Mouse (Mus musculus) Patski (cell line): ENCODE measurements around the gene Adamtsl4. TPM values are rescaled to one million over a fixed set of nuclear protein-coding genes. Genes with fewer than 3 reads are reported as not detected.

Source experiments
- ATAC-seq: fragments of 100-300 bp; one replicate; pipeline ENCODE4 v1.8.0; 2021
- CTCF ChIA-PET: fragments of 350-600 bp; sonication (Branson Sonifier 250); formaldehyde crosslinking; loops from one replicate; lab custom pipeline; 2022; ENCODE audit warnings: inconsistent platforms; lab: Charles Lee
- POLR2A ChIA-PET: fragments of 350-600 bp; sonication (Branson Sonifier 250); formaldehyde crosslinking; loops from one replicate; lab custom pipeline; 2022; ENCODE audit warnings: antibody characterized with exemption, inconsistent platforms; lab: Charles Lee
- DNase-seq: peaks from one replicate; pipeline ENCODE4 v3.0.0-alpha.2; 2011; ENCODE audit warnings: low read depth, low spot score
- H3K27me3 ChIP-seq: fragments of 371-371 bp; one replicate; pipeline ENCODE4 v1.5.1; 2021
- CTCF ChIP-seq: fragments of 100-300 bp; IDR thresholded peaks from one replicate; pipeline ENCODE4 v1.5.1; 2021
- in situ Hi-C: fragments of 300-500 bp; cut with MboI; formaldehyde crosslinking; loops from 3 replicates; pipeline ENCODE4 v1.11.1; 2018; ENCODE audit warnings: low pct_unique_long_range_greater_than_20kb, mixed read lengths
- polyA plus RNA-seq: library from polyadenylated mRNA; unstranded; gene quantifications from one replicate; pipeline ENCODE4 v1.2.3, GENCODE M21; 2021

Adamtsl4 gene
- polyA plus RNA-seq, 1 experiment from 2014 or later, result 39.5 TPM

DNA sequence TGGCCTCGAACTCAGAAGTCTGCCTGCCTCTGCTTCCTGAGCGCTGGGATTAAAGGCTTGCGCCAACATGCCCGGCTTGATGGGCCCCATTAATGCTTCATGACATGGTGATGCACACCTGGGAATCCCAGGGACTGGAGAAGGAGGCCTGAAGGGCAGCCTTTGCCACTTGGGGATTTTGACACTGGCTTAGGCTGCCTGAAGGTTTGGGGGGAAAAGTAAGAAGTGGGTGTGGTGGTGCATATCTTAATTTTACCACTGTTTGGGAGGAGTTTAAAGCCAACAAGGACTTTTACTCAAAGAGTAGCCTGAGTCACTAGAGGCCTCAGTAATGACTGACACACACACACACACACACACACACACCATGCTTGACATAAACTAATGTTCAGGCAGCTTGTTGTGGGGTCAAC, 22.8 kb downstream of the Adamtsl4 start:
- ATAC-seq (no peak), DNase-seq (no peak)
- H3K27me3 ChIP-seq, result no peaks in the 10 kb centered on the region
- CTCF ChIA-PET, result interaction anchor here (1.0 to 4.4 kb wide), 5 partner anchors 7 to 146 kb away, joined by 3 to 42 read pairs (median 4); no protein-coding TSS in a partner anchor
- in situ Hi-C loops, result loop anchor here (10.0 kb wide), 1 partner anchor 500 kb away; the partner anchor contains the start of gene Mtmr11
- TF ChIP-seq CTCF, result no peak
- POLR2A ChIA-PET, result interaction anchor here (0.6 to 12.3 kb wide), 12 partner anchors 9 to 155 kb away, joined by 3 to 109 read pairs (median 4); partner anchors contain the start of gene Adamtsl4

DNA sequence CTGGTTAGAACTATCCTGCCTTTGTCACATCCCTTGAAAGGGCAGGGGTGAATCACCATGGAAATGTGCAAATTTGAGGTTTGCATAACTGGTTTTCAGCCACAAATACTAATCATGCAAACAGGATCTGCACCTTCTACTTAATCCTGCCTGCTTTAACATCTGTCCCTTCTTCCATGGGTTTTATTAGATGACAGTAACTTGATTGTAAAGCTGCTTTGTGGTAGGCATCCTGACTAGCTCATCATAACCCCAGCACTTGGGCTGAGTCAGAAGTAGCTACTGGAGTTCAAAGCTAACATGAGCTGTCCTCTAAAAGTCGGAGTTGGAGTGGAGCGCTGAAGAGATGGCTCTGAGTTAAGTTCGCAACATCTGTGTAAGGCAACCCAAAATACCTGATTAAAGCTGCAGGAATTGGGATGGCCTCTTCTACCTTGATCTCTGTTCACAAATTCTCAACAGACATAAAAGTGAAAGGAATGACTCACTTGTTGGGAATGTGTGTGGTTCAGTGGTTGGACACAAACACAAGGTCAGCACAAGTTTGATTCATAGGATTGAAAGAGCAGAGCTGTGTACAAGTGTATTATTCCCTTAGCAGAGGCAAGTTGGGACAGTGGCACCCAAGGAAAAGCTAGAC, 23.6 kb downstream of the Adamtsl4 start:
- DNase-seq, result no peak
- in situ Hi-C loops, result loop anchor here (10.0 kb wide), 1 partner anchor 501 kb away; the partner anchor contains the start of gene Mtmr11
- CTCF ChIA-PET, result interaction anchor here (0.9 to 4.4 kb wide), 7 partner anchors 8 to 145 kb away, joined by 3 to 42 read pairs (median 3); partner anchors contain the start of gene Adamtsl4
- no peaks in the 10 kb centered on the region for H3K27me3 ChIP-seq
- no peak for TF ChIP-seq CTCF
- peak; percentile 23 for ATAC-seq
- POLR2A ChIA-PET, result interaction anchor here (0.8 to 12.3 kb wide), 9 partner anchors 8 to 38 kb away, joined by 3 to 109 read pairs (median 5); partner anchors contain the start of gene Adamtsl4

DNA sequence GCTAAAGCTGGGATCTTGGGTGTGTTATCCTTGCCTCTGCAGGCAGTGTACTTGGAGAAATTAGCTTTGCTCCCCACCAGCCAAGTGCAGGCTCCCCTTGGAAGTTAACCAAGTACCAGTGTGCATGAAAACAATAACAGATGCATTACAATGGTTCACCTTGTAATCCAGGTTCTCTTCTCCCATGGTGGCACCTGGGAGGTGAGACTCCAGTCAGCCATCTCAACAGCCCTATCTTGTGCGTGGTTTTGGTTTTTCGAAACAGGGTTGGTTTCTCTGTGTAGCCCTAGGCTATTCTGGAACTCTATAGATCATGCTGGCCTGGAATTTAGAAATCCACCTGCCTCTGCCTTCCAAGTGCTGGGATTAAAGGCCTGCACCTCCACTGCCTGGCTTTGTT, 24.2 kb downstream of the Adamtsl4 start:
- ATAC-seq, result no peak
- no peak for DNase-seq
- no peaks in the 10 kb centered on the region for H3K27me3 ChIP-seq
- POLR2A ChIA-PET, result interaction anchor here (1.2 to 12.3 kb wide), 6 partner anchors 11 to 27 kb away, joined by 3 to 109 read pairs (median 6); partner anchors contain the start of gene Adamtsl4
- in situ Hi-C loops, result loop anchor here (10.0 kb wide), 1 partner anchor 501 kb away; the partner anchor contains the start of gene Mtmr11
- CTCF ChIA-PET, result interaction anchor here (0.9 to 4.4 kb wide), 5 partner anchors 9 to 34 kb away, joined by 3 to 42 read pairs (median 3); partner anchors contain the start of gene Adamtsl4
- no peak for TF ChIP-seq CTCF

DNA sequence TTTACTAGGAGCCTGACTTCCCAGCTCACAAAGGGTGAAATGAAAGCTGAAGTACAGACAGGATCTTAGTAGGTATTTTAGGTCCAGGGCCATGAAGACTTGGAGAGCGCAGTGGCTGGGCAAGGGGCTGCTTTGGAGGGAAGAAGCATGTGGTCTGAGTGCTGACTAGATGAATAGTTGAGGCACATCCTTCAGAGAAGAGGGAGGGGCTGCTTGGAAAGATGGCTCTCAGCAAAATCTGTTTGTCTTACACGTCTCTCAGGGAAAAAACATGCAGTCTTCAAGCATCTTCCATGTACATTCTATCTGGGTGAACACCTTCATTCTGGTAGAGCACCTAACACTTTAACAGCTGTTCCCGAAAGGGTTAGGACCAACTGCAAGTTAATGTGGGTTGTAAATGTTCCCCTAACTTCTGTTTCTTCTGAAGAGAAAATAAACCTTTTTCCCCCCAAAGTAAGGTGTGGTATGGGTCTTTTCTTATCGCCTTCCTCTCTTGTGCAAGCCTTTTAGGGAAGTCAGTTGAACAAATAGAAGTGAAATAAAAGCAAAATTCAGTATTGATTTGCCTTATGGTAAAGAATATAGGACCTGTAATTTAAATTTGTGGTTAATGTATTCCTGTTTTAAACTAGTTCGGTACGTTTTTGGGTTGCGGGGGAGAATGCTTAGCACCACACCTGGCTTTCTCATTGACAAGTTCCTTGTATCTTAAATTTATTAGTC, 24.8 kb downstream of the Adamtsl4 start:
- ATAC-seq (no peak), DNase-seq (no peak)
- ChIA-PET CTCF (interaction anchor here (1.2 to 4.4 kb wide), 3 partner anchors 11 to 25 kb away, joined by 3 to 42 read pairs (median 11); partner anchors contain the start of gene Adamtsl4), POLR2A (interaction anchor here (0.8 to 12.3 kb wide), 6 partner anchors 12 to 38 kb away, joined by 4 to 109 read pairs (median 12); partner anchors contain the start of genes Adamtsl4 and Ensa)
- TF ChIP-seq CTCF, result no peak
- no peaks in the 10 kb centered on the region for H3K27me3 ChIP-seq
- in situ Hi-C loops, result loop anchor here (10.0 kb wide), 1 partner anchor 502 kb away; the partner anchor contains the start of gene Mtmr11

DNA sequence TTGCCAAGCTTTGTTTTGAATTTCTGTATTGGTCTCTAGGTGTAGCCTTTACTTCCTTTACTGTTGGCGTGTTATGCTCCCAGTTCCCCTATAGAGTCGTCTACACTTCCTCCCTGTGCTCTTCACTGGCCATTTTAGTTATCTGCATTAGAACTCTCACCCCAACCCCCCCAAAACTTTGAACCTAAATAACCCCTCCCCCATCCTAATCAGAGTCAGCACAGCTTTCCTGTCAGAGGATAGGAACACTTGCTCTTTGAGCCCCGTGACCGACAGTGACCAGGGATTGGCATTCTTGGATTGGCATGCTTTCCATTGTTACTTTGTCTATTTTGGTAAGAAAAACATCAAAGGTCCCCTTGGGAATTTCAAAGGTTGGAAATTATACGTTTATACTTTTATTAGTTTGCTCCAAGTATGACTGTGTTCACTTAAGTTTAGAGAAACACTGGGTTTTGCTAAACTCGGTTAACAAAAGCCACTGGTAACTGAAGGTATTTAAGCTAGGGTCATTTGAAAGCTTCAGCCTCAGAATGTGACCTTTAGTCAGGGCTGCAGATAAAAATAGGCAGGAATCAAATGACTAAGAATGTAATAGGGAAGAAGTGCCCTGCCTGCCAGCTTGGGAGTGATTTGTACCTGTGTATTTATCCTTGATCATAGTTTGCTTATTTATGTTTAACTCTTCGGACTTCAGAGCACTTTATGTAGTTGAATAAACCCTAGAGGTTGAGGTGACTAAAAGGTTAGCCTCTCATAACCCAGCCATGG, 25.6 kb downstream of the Adamtsl4 start:
- CTCF ChIA-PET, result interaction anchor here (1.1 to 4.4 kb wide), 4 partner anchors 11 to 34 kb away, joined by 3 to 42 read pairs (median 7); partner anchors contain the start of gene Adamtsl4
- POLR2A ChIA-PET, result interaction anchor here (0.8 to 12.3 kb wide), 4 partner anchors 12 to 38 kb away, joined by 4 to 109 read pairs (median 18); partner anchors contain the start of genes Adamtsl4 and Ensa
- in situ Hi-C loops, result loop anchor here (10.0 kb wide), 1 partner anchor 503 kb away; the partner anchor contains the start of gene Mtmr11
- ATAC-seq (no peak), DNase-seq (no peak)
- no peaks in the 10 kb centered on the region for H3K27me3 ChIP-seq
- no peak for TF ChIP-seq CTCF

DNA sequence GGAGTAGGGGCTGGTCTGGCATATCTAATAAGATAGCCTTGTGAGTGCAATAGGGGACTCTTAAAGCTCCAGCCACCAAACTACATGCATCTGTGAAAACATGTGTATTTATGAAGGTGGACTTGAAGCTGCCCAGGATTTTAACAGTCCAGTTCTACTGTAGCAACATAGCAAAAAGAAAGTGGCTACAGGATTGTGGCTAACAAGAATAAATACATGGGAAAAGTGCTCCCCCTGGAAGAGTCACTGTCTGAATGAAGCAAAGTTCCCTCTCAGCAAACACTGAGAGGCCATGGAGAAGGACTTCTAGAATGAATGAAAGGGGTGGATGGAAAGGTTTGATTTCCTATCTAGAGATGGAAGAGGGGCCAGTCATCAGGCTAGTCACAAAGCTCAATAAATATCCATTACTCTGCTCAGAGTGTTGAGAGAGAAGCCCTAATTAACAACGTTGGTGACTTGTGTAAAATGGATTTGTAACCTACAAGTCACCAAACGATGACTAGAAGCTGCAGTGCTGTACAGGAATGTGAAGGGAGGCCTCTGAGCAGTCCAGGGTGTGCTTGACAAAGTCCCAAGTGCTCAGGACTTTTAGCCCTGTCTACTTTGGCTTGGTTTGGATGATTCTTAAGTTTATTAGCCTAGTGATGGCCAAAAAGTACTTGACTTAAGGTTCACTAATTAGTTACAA, 26.8 kb downstream of the Adamtsl4 start:
- H3K27me3 ChIP-seq, result no peaks in the 10 kb centered on the region
- in situ Hi-C loops, result loop anchor here (10.0 kb wide), 1 partner anchor 504 kb away; the partner anchor contains the start of gene Mtmr11
- DNase-seq, result no peak
- ChIA-PET POLR2A (interaction anchor here (0.6 to 12.3 kb wide), 6 partner anchors 7 to 156 kb away, joined by 3 to 109 read pairs (median 14); partner anchors contain the start of gene Adamtsl4), CTCF (interaction anchor here (1.0 to 4.1 kb wide), 4 partner anchors 16 to 35 kb away, joined by 3 to 11 read pairs (median 5); partner anchors contain the start of gene Adamtsl4)
- no peak for TF ChIP-seq CTCF
- no peak for ATAC-seq

DNA sequence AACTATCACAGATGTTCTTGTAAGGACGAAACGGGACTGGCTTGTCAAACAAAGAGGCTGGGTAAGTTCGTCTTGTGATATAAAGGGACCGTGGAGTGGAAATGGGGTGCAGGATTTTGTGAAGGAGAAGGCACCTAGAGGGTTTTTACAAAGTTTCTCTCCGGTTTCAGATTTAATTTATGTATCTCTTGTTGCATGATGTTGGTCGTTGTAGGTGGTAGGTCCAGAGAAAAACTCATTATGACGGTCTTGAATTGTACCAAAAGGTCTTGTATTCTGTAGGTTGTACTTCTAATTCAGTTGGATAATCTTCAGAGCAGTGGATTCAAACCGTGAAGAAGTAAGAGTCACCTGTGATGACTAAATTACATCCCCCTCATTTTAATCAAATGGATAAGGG, 27.8 kb downstream of the Adamtsl4 start:
- in situ Hi-C loops, result loop anchor here (10.0 kb wide), 1 partner anchor 505 kb away; the partner anchor contains the start of gene Mtmr11
- CTCF ChIA-PET, result interaction anchor here (1.4 kb wide), 1 partner anchor 26 kb away, joined by 3 read pairs; no protein-coding TSS in a partner anchor

DNA sequence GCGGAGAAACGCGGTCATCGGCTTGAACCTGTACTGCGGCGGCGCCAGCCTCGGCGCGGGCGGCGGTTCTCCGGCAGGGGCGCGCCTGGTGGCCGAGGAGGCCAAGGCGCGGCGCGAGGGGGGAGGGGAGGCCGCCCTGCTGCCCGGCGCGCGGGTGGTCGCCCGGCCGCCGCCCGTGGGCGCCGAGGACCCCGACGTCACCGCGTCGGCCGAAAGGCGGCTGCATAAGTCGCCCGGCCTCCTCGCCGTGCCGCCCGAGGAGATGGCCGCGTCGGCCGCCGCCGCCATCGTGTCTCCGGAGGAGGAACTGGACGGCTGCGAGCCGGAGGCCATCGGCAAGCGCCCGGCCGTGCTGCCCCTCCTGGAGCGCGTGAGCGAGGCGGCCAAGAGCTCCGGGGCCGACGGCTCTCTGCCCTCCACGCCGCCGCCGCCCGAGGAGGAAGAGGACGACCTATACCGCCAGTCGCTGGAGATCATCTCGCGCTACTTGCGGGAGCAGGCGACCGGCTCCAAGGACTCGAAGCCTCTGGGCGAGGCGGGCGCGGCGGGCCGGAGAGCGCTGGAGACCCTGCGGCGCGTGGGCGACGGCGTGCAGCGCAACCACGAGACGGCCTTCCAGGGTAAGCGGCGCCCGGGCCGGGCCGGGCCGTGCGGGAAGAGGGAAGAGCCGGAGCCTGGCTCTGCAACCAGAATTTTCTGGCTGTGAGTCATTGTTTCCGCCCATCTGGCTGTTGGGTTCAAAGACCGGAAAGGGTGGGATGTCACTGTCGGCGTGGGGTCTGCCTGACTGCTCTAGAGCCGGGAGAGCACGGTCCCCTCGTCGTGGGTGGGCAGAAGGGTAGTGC, 28.6 kb downstream of the Adamtsl4 start:
- ATAC-seq (peak; percentile 27), DNase-seq (no peak)
- no peak for TF ChIP-seq CTCF
- no peaks in the 10 kb centered on the region for H3K27me3 ChIP-seq
- ChIA-PET CTCF (no interaction called here), POLR2A (interaction anchor here (1.0 to 12.3 kb wide), 4 partner anchors 9 to 32 kb away, joined by 4 to 109 read pairs (median 16); partner anchors contain the start of gene Adamtsl4)
- in situ Hi-C loops, result no loop called here

More for the DNA sequence above, 27.8 kb downstream of the Adamtsl4 start:
- POLR2A ChIA-PET, result interaction anchor here (1.2 to 12.3 kb wide), 4 partner anchors 8 to 27 kb away, joined by 3 to 109 read pairs (median 16); partner anchors contain the start of gene Adamtsl4
- no peak for DNase-seq
- TF ChIP-seq CTCF, result no peak
- no peak for ATAC-seq
- no peaks in the 10 kb centered on the region for H3K27me3 ChIP-seq
